Mouse (Mus musculus): Measurements from ENCODE around the gene Gm21882. TPM values are rescaled to one million over a fixed set of nuclear protein-coding genes. Genes with fewer than 3 reads are reported as not detected.
"Not testable (repeated sequence)": the region's sequence is repeated elsewhere in the genome, so short reads cannot be mapped to it uniquely, and the experiment has no call there.

The Gm21882 gene
- total RNA-seq (2021), result not detected
- long read RNA-seq, experiment 1, result 0 reads
- long read RNA-seq, experiment 2, result 0 reads

- not testable (repeated sequence) for DNase-seq (ENCODE audit: low spot score in 2 of 2)
Observed at GRCm38 (mm10) chrY:40381423-40381822, at the start of gene Gm21882. TSS of gene Gm21882 (minus strand) at chrY:40381523.

Other genes starting within 250 kb of the Gm21882 start
- not detected for gene Gm21865, start 64.6 kb downstream of the Gm21882 start, total RNA-seq (2021)